Mouse (Mus musculus) E14TG2a.4 (cell line): ENCODE data around the gene Fn1.

ENCODE experiments used
- H3K27me3 ChIP-seq: 2 replicates; pipeline ENCODE4 v1.6.1; 2014; ENCODE audit warnings: low read length, control low read depth; ENCODE audit not compliant: insufficient read depth
- H3K36me3 ChIP-seq: 2 replicates; pipeline ENCODE4 v1.6.1; 2014; ENCODE audit warnings: low read length, control low read depth; ENCODE audit not compliant: insufficient read depth
- H3K4me1 ChIP-seq: replicated peaks from 2 replicates; pipeline ENCODE4 v1.6.1; 2014; ENCODE audit warnings: low read depth, low read length, control low read depth
- H3K4me3 ChIP-seq: replicated peaks from 2 replicates; pipeline ENCODE4 v1.5.1; 2014; ENCODE audit warnings: mild to moderate bottlenecking, low read length
- H3K9me3 ChIP-seq: 2 replicates; pipeline ENCODE4 v1.6.1; 2014; ENCODE audit warnings: low read length, control low read depth
- CTCF ChIP-seq: conservative IDR thresholded peaks from 2 replicates; pipeline ENCODE4 v1.5.1; 2014; ENCODE audit warnings: low read length
- NANOG ChIP-seq: IDR thresholded peaks from 2 replicates; pipeline ENCODE4 v1.6.1; 2014; ENCODE audit warnings: borderline replicate concordance, low read length, mixed read lengths
- POU5F1 ChIP-seq: IDR thresholded peaks from 2 replicates; pipeline ENCODE4 v1.6.1; 2014; ENCODE audit warnings: low read length, borderline replicate concordance

The Fn1 gene

DNA sequence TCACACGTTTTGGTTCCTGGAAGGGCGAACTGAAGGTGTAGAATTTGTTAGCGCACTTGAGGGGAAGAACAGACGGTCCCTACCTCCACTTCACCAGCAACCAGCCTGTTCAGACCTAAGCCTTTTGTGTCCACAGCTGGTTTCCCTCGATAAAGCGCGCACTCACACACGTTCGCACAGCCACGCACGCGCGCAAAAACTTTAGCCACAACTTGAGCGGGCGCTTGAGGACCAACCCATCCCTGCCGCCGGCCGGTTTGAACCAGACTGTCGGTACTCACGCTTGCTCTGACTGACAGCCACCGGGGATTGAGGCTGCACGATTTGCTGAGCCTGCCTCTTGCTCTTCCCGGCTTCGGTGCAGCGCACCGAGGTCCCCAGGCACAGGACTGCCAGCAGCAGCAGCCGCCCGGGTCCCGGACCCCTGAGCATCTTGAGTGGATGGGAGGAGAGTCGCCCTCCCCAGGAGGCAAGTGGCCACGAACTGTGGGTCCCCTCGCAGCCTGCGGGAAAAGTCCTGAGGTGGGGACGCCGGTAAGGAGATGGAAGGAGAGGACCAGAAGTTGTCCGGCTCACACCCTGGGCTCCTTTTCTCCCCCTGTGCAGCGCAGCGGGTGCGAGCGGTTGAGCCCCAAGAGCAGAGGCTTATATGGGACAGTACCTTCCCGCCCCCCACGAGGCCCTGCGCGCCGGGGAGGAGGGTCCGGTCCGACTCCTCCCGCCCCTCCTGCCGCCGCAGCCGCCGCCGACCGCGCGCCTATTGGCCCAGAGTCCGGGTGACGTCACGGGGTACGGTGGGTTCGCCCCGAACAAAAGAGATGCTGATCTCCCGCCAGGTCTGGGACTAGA lies at the start of gene Fn1:
Fn1 (minus strand) TSS at position 650 of the 849 bp plus-strand sequence.
- Histone ChIP-seq H3K4me3 (peak within 1 kb of the TSS; percentile 97), H3K4me1 (peaks cover 75% of the 10 kb centered on the region), H3K36me3 (peaks cover 38% of the 10 kb centered on the region), H3K27me3 (no peaks in the 10 kb centered on the region), H3K9me3 (no peaks in the 10 kb centered on the region)
- no peak for TF ChIP-seq POU5F1
- no peak for TF ChIP-seq NANOG
- no peak for TF ChIP-seq CTCF

GRCm38 (mm10) chr1:71696093-71696492 lies 43.1 kb upstream of the Fn1 start:
- H3K9me3 ChIP-seq, result no peaks in the 10 kb centered on the region
- no peak for TF ChIP-seq NANOG

DNA sequence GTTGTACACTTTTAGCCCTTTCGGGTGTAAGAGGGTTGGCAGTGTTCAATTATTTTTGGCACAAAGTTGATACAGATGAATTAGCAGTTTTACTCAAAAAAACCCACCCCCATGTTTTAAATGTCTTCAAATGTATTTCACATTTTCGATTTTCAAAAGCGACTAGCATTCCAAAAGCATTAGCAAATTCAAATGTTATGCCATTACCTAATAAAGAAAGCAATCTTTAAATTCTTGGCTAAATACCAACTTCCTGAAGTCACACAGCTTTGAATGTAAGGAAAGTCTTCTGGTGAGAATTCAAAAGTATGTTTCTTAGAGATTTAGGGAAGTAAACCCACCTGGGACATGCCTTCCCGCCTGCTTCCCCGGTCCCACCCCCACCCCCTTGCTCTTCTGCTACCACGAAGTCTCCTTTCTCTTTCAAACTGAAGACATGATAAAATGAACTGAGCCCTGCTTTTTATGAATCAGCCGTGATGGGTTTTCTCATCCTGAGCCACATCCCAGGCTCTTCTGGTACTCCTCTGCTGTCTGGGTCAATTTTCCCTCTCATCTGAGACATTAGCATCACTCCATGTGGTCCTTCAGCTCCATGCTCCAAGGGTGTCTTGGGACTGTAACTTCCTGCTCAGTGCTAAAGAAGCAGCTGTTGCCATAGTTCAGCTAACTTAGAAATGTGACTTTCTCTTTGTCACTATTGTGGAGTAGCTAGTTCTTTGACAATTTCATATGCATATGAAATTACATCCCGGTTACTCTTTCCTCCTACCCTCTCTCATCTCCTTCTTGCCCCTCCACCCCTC lies 38.7 kb upstream of the Fn1 start:
- H3K4me1 ChIP-seq, result peaks cover 17% of the 10 kb centered on the region
- H3K9me3 ChIP-seq, result no peaks in the 10 kb centered on the region
- H3K36me3 ChIP-seq, result no peaks in the 10 kb centered on the region
- no peak overlapping the region for H3K4me3 ChIP-seq
- H3K27me3 ChIP-seq, result no peaks in the 10 kb centered on the region
- TF ChIP-seq POU5F1 (no peak), NANOG (no peak), CTCF (no peak)

More at GRCm38 (mm10) chr1:71696093-71696492, 43.1 kb upstream of the Fn1 start:
- Histone ChIP-seq H3K36me3 (no peaks in the 10 kb centered on the region), H3K4me1 (peaks cover 17% of the 10 kb centered on the region), H3K4me3 (no peak overlapping the region), H3K27me3 (no peaks in the 10 kb centered on the region)

GRCm38 (mm10) chr1:71688926-71689303 lies 35.9 kb upstream of the Fn1 start:
- no peak for TF ChIP-seq POU5F1
- peaks cover 21% of the 10 kb centered on the region for H3K4me1 ChIP-seq

DNA sequence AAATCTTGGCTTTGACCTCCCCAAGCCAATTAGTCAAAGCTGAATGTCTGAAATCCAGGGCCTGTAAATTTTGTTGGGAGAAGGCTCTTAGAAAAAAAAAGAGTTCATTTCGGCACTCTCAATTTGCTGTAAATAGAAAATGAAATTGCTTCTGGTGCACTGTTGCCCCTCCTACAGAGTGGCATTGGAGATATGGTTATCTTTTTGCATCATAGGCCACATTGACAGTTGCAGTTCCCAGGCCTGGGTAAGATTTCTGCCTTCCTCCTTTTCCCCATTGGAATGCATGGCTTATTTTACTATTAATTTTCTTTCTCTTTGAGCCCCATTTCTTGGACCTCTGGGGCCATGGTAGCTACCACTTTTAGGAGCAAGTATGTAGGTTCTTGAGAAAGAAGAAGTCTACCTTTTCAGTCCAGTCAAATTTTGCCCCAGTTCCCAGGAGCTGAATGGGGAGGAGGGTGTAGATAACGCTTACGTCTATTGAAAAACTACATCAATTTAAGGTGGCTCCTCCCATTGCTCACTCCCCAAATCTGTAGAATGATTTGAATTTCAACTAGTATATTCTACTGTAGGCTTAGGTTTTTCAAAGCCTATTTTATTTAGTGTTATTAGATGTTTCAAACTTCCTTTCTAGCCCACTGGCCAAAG lies 35.4 kb upstream of the Fn1 start:
- no peaks in the 10 kb centered on the region for H3K36me3 ChIP-seq
- peaks cover 21% of the 10 kb centered on the region for H3K4me1 ChIP-seq
- H3K4me3 ChIP-seq, result no peak overlapping the region
- H3K27me3 ChIP-seq, result no peaks in the 10 kb centered on the region
- H3K9me3 ChIP-seq, result no peaks in the 10 kb centered on the region
- no peak for TF ChIP-seq NANOG

More at GRCm38 (mm10) chr1:71688926-71689303, 35.9 kb upstream of the Fn1 start:
- Histone ChIP-seq H3K4me3 (no peak overlapping the region), H3K36me3 (no peaks in the 10 kb centered on the region), H3K27me3 (no peaks in the 10 kb centered on the region), H3K9me3 (no peaks in the 10 kb centered on the region)

DNA sequence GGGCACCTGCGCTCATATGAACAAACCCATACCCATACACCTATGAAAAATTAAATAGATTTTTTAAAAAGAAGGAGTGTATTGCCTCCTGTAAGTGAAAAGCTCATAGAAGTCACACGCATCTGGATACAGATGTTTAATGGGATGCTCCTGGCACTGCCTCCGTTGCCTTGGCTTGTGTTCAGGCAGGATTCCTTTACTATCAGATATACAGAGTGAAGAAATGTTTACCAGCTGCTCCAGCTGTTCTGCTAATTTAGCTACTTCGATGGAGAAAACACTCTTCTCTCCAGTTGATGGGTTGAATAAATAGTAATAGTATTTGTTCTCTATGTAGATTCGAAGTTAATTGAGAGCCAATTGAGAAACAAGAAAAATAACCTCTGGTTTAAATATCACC lies 33.8 kb upstream of the Fn1 start:
- peaks cover 9% of the 10 kb centered on the region for H3K4me1 ChIP-seq
- no peak for TF ChIP-seq CTCF
- TF ChIP-seq POU5F1, result no peak
- no peak for TF ChIP-seq NANOG
- H3K9me3 ChIP-seq, result no peaks in the 10 kb centered on the region
- H3K27me3 ChIP-seq, result no peaks in the 10 kb centered on the region
- no peak overlapping the region for H3K4me3 ChIP-seq
- no peaks in the 10 kb centered on the region for H3K36me3 ChIP-seq

- H3K4me1 ChIP-seq, result 0 out of 2 replicates have a peak, but pooled peaks cover 8% of the 10 kb centered on the region
- H3K9me3 ChIP-seq, result no peaks in the 10 kb centered on the region
- H3K36me3 ChIP-seq, result no peaks in the 10 kb centered on the region
- H3K27me3 ChIP-seq, result no peaks in the 10 kb centered on the region
- no peak overlapping the region for H3K4me3 ChIP-seq
- no peak for TF ChIP-seq CTCF
- no peak for TF ChIP-seq POU5F1
- TF ChIP-seq NANOG, result no peak
These were observed 30.7 kb upstream of the Fn1 start for GRCm38 (mm10) chr1:71683736-71684135.

DNA sequence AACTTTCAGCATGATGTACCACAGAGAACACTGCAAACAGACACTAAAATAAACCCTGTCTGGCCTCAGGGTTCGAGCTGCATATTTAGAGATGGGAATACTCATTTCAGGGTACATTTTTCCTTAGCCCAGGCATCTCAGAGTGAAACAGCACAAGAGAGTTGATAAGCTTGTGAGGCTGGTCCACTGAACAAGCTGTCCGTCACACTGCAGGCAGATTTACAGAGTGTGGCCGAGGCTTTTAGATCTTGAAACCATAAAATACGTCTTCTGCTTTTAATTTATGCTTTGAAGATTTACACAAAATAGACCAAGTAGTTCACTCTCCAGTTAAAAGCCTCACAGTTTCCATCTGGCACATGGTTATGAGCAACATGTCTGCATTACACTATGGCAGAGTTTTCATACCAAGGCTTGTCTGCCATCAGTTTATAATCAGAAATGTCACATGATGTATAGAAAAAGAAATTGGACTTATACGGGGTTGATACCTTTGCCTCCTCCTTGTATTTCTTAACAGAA lies 29.3 kb upstream of the Fn1 start:
- Histone ChIP-seq H3K4me3 (no peak overlapping the region), H3K4me1 (0 out of 2 replicates have a peak, but pooled peaks cover 8% of the 10 kb centered on the region), H3K36me3 (no peaks in the 10 kb centered on the region), H3K9me3 (no peaks in the 10 kb centered on the region), H3K27me3 (no peaks in the 10 kb centered on the region)
- TF ChIP-seq CTCF (no peak), NANOG (no peak), POU5F1 (no peak)
